Mouse (Mus musculus): ENCODE results near the gene Zdhhc3. TPM values are rescaled to one million over a fixed set of nuclear protein-coding genes. Genes with fewer than 3 reads are reported as not detected.

Zdhhc3 gene
- polyA plus RNA-seq, 1 experiment, result 92.1 TPM

GRCm38 (mm10) chr9:123034426-123034825 is 78.6 kb downstream of the Zdhhc3 start, which contains the start of gene Tgm4:
Gene Tgm4, plus strand, starts transcription at chr9:123034726.
- H3K27ac ChIP-seq (ENCODE audit: insufficient read depth, low read length), result no peak within 1 kb of the TSS
- no peaks in the 10 kb centered on the region for H3K4me1 ChIP-seq (ENCODE audit: control insufficient read depth, insufficient read depth, low read length)
- no peak for TF ChIP-seq POLR2A (IDR thresholded peaks at IDR 0.05; ENCODE audit: low read depth, low read length)
- no peak for TF ChIP-seq CTCF (IDR thresholded peaks at IDR 0.05; ENCODE audit: borderline replicate concordance, insufficient read depth, low read length)
- no peak within 1 kb of the TSS for H3K4me3 ChIP-seq (ENCODE audit: insufficient read depth, low read length)

- H3K27ac ChIP-seq (ENCODE audit: insufficient read depth, low read length), result no peak overlapping the region
- TF ChIP-seq POLR2A (IDR thresholded peaks at IDR 0.05; ENCODE audit: low read depth, low read length) (no peak), CTCF (IDR thresholded peaks at IDR 0.05; ENCODE audit: borderline replicate concordance, insufficient read depth, low read length) (no peak)
Measured at GRCm38 (mm10) chr9:123031496-123032246, 81.3 kb downstream of the Zdhhc3 start.

DNA sequence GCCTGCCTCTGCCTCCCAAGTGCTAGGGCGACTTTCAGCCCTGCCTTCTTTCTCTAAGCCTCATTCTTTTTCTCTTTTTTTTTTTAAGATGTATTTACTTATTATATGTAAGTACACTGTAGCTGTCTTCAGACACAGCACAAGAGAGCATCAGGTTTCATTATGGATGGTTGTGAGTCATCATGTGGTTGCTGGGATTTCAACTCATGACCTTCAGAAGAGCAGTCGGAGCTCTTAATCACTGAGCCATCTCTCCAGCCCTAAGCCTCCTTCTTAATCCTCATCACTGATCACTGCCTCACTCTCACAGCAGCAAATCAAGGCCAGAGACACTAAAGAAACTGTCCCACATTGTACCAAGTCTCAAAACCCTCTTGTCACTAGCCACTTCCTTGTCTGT is 88.8 kb downstream of the Zdhhc3 start:
- H3K4me1 ChIP-seq (ENCODE audit: control insufficient read depth, insufficient read depth, low read length), result peaks cover 2% of the 10 kb centered on the region; the same call in 1 of the 2 replicates
- H3K27ac ChIP-seq (ENCODE audit: insufficient read depth, low read length), result no peak overlapping the region
- TF ChIP-seq CTCF (IDR thresholded peaks at IDR 0.05; ENCODE audit: borderline replicate concordance, insufficient read depth, low read length) (no peak), POLR2A (IDR thresholded peaks at IDR 0.05; ENCODE audit: low read depth, low read length) (no peak)
- no peak overlapping the region for H3K4me3 ChIP-seq (ENCODE audit: insufficient read depth, low read length)

More at GRCm38 (mm10) chr9:123031496-123032246, 81.3 kb downstream of the Zdhhc3 start:
- no peak overlapping the region for H3K4me3 ChIP-seq (ENCODE audit: insufficient read depth, low read length)
- no peaks in the 10 kb centered on the region for H3K4me1 ChIP-seq (ENCODE audit: control insufficient read depth, insufficient read depth, low read length)

DNA sequence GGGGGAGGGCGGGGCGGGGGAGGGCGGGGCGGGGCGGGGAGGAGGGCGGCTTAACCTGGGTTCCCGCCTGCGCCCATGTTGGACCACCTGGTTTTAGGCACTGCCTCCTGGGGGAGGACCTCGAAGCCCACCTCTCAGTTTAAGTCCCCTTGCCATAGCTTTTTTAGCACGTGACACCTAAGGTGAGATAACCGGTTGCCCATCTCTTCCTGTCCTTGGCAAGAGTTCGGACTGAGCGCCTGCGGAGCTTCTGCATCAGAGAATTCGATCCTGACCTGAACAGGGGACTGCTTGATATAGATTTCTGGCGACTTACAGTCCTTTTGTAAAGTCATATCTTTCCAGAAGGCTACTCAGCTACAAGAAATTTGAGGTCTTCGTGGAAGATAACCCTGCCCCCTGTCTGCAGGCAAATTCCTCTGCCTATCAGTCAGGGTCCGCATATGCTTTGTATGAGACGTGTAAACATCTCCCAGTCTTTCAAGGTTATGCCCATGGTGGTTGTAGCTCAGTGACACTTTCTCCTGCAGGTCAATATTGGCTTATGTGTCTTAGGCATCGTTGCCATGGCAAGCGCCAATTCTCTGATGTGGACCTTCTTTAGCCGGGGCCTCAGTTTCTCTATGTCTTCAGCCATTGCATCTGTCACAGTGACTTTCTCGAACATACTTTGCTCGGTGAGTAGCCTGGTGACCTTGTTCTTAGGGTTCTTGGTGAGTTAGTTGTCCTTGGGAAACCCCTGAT is 91.2 kb downstream of the Zdhhc3 start:
- TF ChIP-seq POLR2A (IDR thresholded peaks at IDR 0.05; ENCODE audit: low read depth, low read length), result no peak
- no peak for TF ChIP-seq CTCF (IDR thresholded peaks at IDR 0.05; ENCODE audit: borderline replicate concordance, insufficient read depth, low read length)
- peak overlapping the region; percentile 38 for H3K4me3 ChIP-seq (ENCODE audit: insufficient read depth, low read length)
- no peak overlapping the region for H3K27ac ChIP-seq (ENCODE audit: insufficient read depth, low read length)
- H3K4me1 ChIP-seq (ENCODE audit: control insufficient read depth, insufficient read depth, low read length), result peaks cover 2% of the 10 kb centered on the region; the same call in 1 of the 2 replicates

- H3K27ac ChIP-seq (ENCODE audit: insufficient read depth, low read length), result peak within 1 kb of the TSS; percentile 32; the same call in 1 of the 2 replicates
- peak within 1 kb of the TSS; percentile 69 for H3K4me3 ChIP-seq (ENCODE audit: insufficient read depth, low read length)
- TF ChIP-seq POLR2A (IDR thresholded peaks at IDR 0.05; ENCODE audit: low read depth, low read length), result peak; percentile 64
- no peak for TF ChIP-seq CTCF (IDR thresholded peaks at IDR 0.05; ENCODE audit: borderline replicate concordance, insufficient read depth, low read length)
- peaks cover 2% of the 10 kb centered on the region; the same call in 1 of the 2 replicates for H3K4me1 ChIP-seq (ENCODE audit: control insufficient read depth, insufficient read depth, low read length)
Measured at GRCm38 (mm10) chr9:123020995-123021631, 91.9 kb downstream of the Zdhhc3 start, which contains the start of gene Tmem42. Gene Tmem42, plus strand, starts transcription at chr9:123021326.

Other genes with a start within 250 kb of the Zdhhc3 start
- gene Zfp445, start 247.2 kb downstream of the Zdhhc3 start, polyA plus RNA-seq (2011; ENCODE audit: insufficient read length, low read depth, missing spikeins), result 74.3 and 83.7 TPM in 2 replicates
- gene Zkscan7, start 227.5 kb downstream of the Zdhhc3 start, polyA plus RNA-seq (2011; ENCODE audit: insufficient read length, low read depth, missing spikeins), result 4.8 and 4.9 TPM in 2 replicates
- 7.8 and 10.5 TPM in 2 replicates for gene Zfp105, start 190.1 kb downstream of the Zdhhc3 start, polyA plus RNA-seq (2011; ENCODE audit: insufficient read length, low read depth, missing spikeins)
- gene 1110059G10Rik, start 162.2 kb downstream of the Zdhhc3 start, polyA plus RNA-seq (2011; ENCODE audit: insufficient read length, low read depth, missing spikeins), result 25.7 and 34.2 TPM in 2 replicates
- gene Kif15, start 162.2 kb downstream of the Zdhhc3 start, polyA plus RNA-seq (2011; ENCODE audit: insufficient read length, low read depth, missing spikeins), result 32.2 and 59.5 TPM in 2 replicates
- 4.1 and 4.4 TPM in 2 replicates for gene Tmem42, start 91.9 kb downstream of the Zdhhc3 start, polyA plus RNA-seq (2011; ENCODE audit: insufficient read length, low read depth, missing spikeins)
- not detected in 2 replicates for gene Tgm4, start 78.5 kb downstream of the Zdhhc3 start, polyA plus RNA-seq (2011; ENCODE audit: insufficient read length, low read depth, missing spikeins)
- 28.9 and 38.1 TPM in 2 replicates for gene Exosc7, start within 50 bp of the Zdhhc3 start, polyA plus RNA-seq (2011; ENCODE audit: insufficient read length, low read depth, missing spikeins)
- not detected in 2 replicates for gene Clec3b, start 37.7 kb upstream of the Zdhhc3 start, polyA plus RNA-seq (2011; ENCODE audit: insufficient read length, low read depth, missing spikeins)
- gene Cdcp1, start 102.8 kb upstream of the Zdhhc3 start, polyA plus RNA-seq (2011; ENCODE audit: insufficient read length, low read depth, missing spikeins), result not detected in 2 replicates
- gene Tmem158, start 147.6 kb upstream of the Zdhhc3 start, polyA plus RNA-seq (2011; ENCODE audit: insufficient read length, low read depth, missing spikeins), result 1.7 and 2.1 TPM in 2 replicates